8 mouse cellular contexts compared by ENCODE assay signal in genomic region chr10:128090651-128091563, GRCm38 (mm10). TPM values are rescaled to one million over a fixed set of nuclear protein-coding genes. Genes with fewer than 3 reads are reported as not detected.
DNase-seq lines count a peak whose midpoint lies in the region; ATAC-seq and TF ChIP-seq lines count a peak whose summit lies in the region.

No protein-coding gene starts in this region.

- intact Hi-C loops in heart, postnatal 14 days (cut with DNase I): loop anchor here (2.0 kb wide), 1 partner anchor 96 kb away; no protein-coding TSS in a partner anchor

- 11% methylated on average over 14 of the region's 14 CpGs for WGBS in forebrain, embryonic 14.5 days
- WGBS in neural tube, embryonic 14.5 days: 7% methylated on average over 14 of the region's 14 CpGs

- in situ Hi-C loops in ES-E14 (cut with MboI; ENCODE audit: low sequenced_read_pairs in 2 of 2, unreplicated experiment in 2 of 2): loop anchor here in 1 of 2 experiments (10.0 kb wide), 1 partner anchor 94 kb away; the partner anchor contains the start of gene Rbms2

- H3K4me2 ChIP-seq in forebrain, embryonic 14.5 days (ENCODE audit: low read length): peak overlapping the region; percentile 91
- H3K4me2 ChIP-seq in neural tube, embryonic 14.5 days (ENCODE audit: low read depth, low read length): peak overlapping the region; percentile 89

- peak overlapping the region in 1 of 2 experiments; percentile 43; a peak in 3 of 4 replicates for H3K4me3 ChIP-seq in ES-E14 (ENCODE audit: insufficient read depth in 1 of 2, low read depth in 1 of 2, low read length in 2 of 2, poor library complexity in 1 of 2, severe bottlenecking in 1 of 2)
- H3K4me3 ChIP-seq in forebrain, embryonic 14.5 days (ENCODE audit: low read depth, low read length): peak overlapping the region; percentile 84; the same call in 1 of the 2 replicates
- H3K4me3 ChIP-seq in neural tube, embryonic 14.5 days (ENCODE audit: low read depth, low read length): peak overlapping the region; percentile 77; the same call in 1 of the 2 replicates
- H3K4me3 ChIP-seq in testis, adult 2 months (ENCODE audit: control insufficient read depth, low read depth, low read length): peak overlapping the region; percentile 91

- H3K9ac ChIP-seq in ES-E14 (ENCODE audit: insufficient read depth, low read depth, low read length, poor library complexity, severe bottlenecking): peak overlapping the region; percentile 51
- no peak overlapping the region for H3K9ac ChIP-seq in forebrain, embryonic 14.5 days (ENCODE audit: low read length)
- peak overlapping the region; percentile 74; the same call in 1 of the 2 replicates for H3K9ac ChIP-seq in neural tube, embryonic 14.5 days (replicated peaks; ENCODE audit: low read depth, low read length)

- no peaks in the 10 kb centered on the region for H3K27me3 ChIP-seq in forebrain, embryonic 14.5 days (replicated peaks; ENCODE audit: control insufficient read depth, insufficient read depth, low read length)
- no peaks in the 10 kb centered on the region for H3K27me3 ChIP-seq in neural tube, embryonic 14.5 days (ENCODE audit: control insufficient read depth, insufficient read depth, low read length)
- no peaks in the 10 kb centered on the region for H3K27me3 ChIP-seq in testis, adult 2 months (ENCODE audit: control insufficient read depth, insufficient read depth, low read length)

- ATAC-seq in forebrain, embryonic 14.5 days: peak; percentile 40; the same call in 1 of the 2 replicates
- ATAC-seq in neural tube, embryonic 14.5 days (ENCODE audit: low read depth): peak; percentile 39; the same call in 1 of the 2 replicates

- no peak overlapping the region for H3K27ac ChIP-seq in ES-E14 (ENCODE audit: insufficient read depth, low read depth, low read length, poor library complexity, severe bottlenecking)
- H3K27ac ChIP-seq in forebrain, embryonic 14.5 days (ENCODE audit: low read depth, low read length): no peak overlapping the region
- H3K27ac ChIP-seq in neural tube, embryonic 14.5 days (ENCODE audit: low read depth, low read length): no peak overlapping the region
- H3K27ac ChIP-seq in testis, adult 2 months (ENCODE audit: control insufficient read depth, insufficient read depth, low read depth, low read length): peak overlapping the region; percentile 96

- no peaks in the 10 kb centered on the region for H3K9me3 ChIP-seq in ES-E14 (ENCODE audit: control insufficient read depth, insufficient read depth, low read depth, low read length)
- H3K9me3 ChIP-seq in forebrain, embryonic 14.5 days (replicated peaks; ENCODE audit: control insufficient read depth, low read length): no peaks in the 10 kb centered on the region
- no peaks in the 10 kb centered on the region for H3K9me3 ChIP-seq in neural tube, embryonic 14.5 days (ENCODE audit: control insufficient read depth, low read length)

- peak; percentile 55; the same call in 1 of the 2 replicates for TF ChIP-seq POLR2A in testis, adult 2 months (IDR thresholded peaks at IDR 0.05; ENCODE audit: control insufficient read depth, low read depth, low read length)

- peak; percentile 98 for DNase-seq in ES-E14 (ENCODE audit: low read depth, low spot score)
- DNase-seq in cerebellum, adult 11-12 months: peak; percentile 89
- peak; percentile 90 for DNase-seq in forebrain, embryonic 14.5 days (ENCODE audit: low spot score)
- peak; percentile 88 to 93 for DNase-seq in heart, postnatal 14 days
- peak; percentile 93 for DNase-seq in layer of hippocampus, adult 11-12 months (ENCODE audit: low spot score)
- DNase-seq in lung, adult 18-20 months: peak; percentile 89 to 93

- H3K4me1 ChIP-seq in ES-E14 (ENCODE audit: control insufficient read depth in 2 of 2, insufficient read depth in 2 of 2, low read length in 2 of 2, poor library complexity in 1 of 2): peaks cover 0 to 8% of the 10 kb centered on the region in 2 experiments; a peak in 1 of 4 replicates
- peaks cover 24% of the 10 kb centered on the region for H3K4me1 ChIP-seq in forebrain, embryonic 14.5 days (ENCODE audit: control insufficient read depth, insufficient read depth, low read length)
- H3K4me1 ChIP-seq in neural tube, embryonic 14.5 days (ENCODE audit: control insufficient read depth, insufficient read depth, low read length): peaks cover 21% of the 10 kb centered on the region
- peaks cover 17% of the 10 kb centered on the region for H3K4me1 ChIP-seq in testis, adult 2 months (ENCODE audit: control insufficient read depth, insufficient read depth, low read length)

- peaks cover 31% of the 10 kb centered on the region for H3K36me3 ChIP-seq in ES-E14 (ENCODE audit: control insufficient read depth, insufficient read depth, low read length, poor library complexity, severe bottlenecking)
- H3K36me3 ChIP-seq in forebrain, embryonic 14.5 days (ENCODE audit: control insufficient read depth, insufficient read depth, low read length): peaks cover 49% of the 10 kb centered on the region
- H3K36me3 ChIP-seq in neural tube, embryonic 14.5 days (ENCODE audit: control insufficient read depth, insufficient read depth, low read length): peaks cover 45% of the 10 kb centered on the region
- peaks cover 5% of the 10 kb centered on the region for H3K36me3 ChIP-seq in testis, adult 2 months (ENCODE audit: control insufficient read depth, insufficient read depth, low read length)

- peak; percentile 65; the same call in 1 of the 2 replicates for TF ChIP-seq CTCF in testis, adult 2 months (IDR thresholded peaks at IDR 0.05; ENCODE audit: control insufficient read depth, insufficient read depth, insufficient replicate concordance, low read depth, low read length)

TF ChIP-seq in ES-E14, 5 proteins besides CTCF, POLR2A, EP300 and RAD21:
- TF ChIP-seq MAFK (IDR thresholded peaks at IDR 0.05; ENCODE audit: insufficient read depth, low read depth, low read length) (no peak), ZC3H11A (IDR thresholded peaks at IDR 0.05; ENCODE audit: borderline replicate concordance, low read depth, low read length) (peak; percentile 36; the same call in 1 of the 2 replicates), CHD2 (IDR thresholded peaks at IDR 0.05; ENCODE audit: low read depth, low read length) (no peak), ZNF384 (IDR thresholded peaks at IDR 0.05; ENCODE audit: low read depth, low read length) (no peak), HCFC1 (IDR thresholded peaks at IDR 0.05; ENCODE audit: borderline replicate concordance, insufficient read depth, low read length) (peak; percentile 51; the same call in 1 of the 2 replicates)

RNA-seq across cellular contexts. Expression of gene Baz2a, which starts 0.5 kb away (rescaled TPM):
- 42.8 and 59.9 TPM in 2 replicates for total RNA-seq in ES-E14 (2012; rRNA removed)
- 13.6 and 16.7 TPM in 2 replicates for polyA plus RNA-seq in forebrain, embryonic 14.5 days (2014; fragmentation: Nextera tagmentation; extraction: Ambion mirVana)
- total RNA-seq in heart, postnatal 14 days (2021): 10 to 100 TPM; 27.2 to 27.4 TPM
- polyA plus RNA-seq in neural tube, embryonic 14.5 days (2014; fragmentation: Nextera tagmentation; extraction: Ambion mirVana): 15.8 and 20.9 TPM in 2 replicates
- 90.5 and 100 TPM in 2 replicates for polyA plus RNA-seq in testis, adult 2 months (2012; rRNA removed)

RNA-seq across cellular contexts. Expression of gene Atp5b, which starts 7.8 kb away (rescaled TPM):
- total RNA-seq in ES-E14 (2012; rRNA removed): 1,760 and 2,075 TPM in 2 replicates
- 2,318 and 2,350 TPM in 2 replicates for polyA plus RNA-seq in forebrain, embryonic 14.5 days (2014; fragmentation: Nextera tagmentation; extraction: Ambion mirVana)
- total RNA-seq in heart, postnatal 14 days (2021): 1,000 to 10,000 TPM; 8,344 to 8,412 TPM
- 2,213 and 2,273 TPM in 2 replicates for polyA plus RNA-seq in neural tube, embryonic 14.5 days (2014; fragmentation: Nextera tagmentation; extraction: Ambion mirVana)
- 805 and 830 TPM in 2 replicates for polyA plus RNA-seq in testis, adult 2 months (2012; rRNA removed)

RNA-seq across cellular contexts. Expression of gene Ptges3, which starts 32.2 kb away (rescaled TPM):
- total RNA-seq in ES-E14 (2012; rRNA removed): 125 and 240 TPM in 2 replicates
- 426 and 447 TPM in 2 replicates for polyA plus RNA-seq in forebrain, embryonic 14.5 days (2014; fragmentation: Nextera tagmentation; extraction: Ambion mirVana)
- 10 to 100 TPM; 71.7 to 80.0 TPM for total RNA-seq in heart, postnatal 14 days (2021)
- 381 and 396 TPM in 2 replicates for polyA plus RNA-seq in neural tube, embryonic 14.5 days (2014; fragmentation: Nextera tagmentation; extraction: Ambion mirVana)
- polyA plus RNA-seq in testis, adult 2 months (2012; rRNA removed): 41.6 and 42.7 TPM in 2 replicates

RNA-seq across cellular contexts. Expression of gene Naca, which starts 55.5 kb away (rescaled TPM):
- 746 and 1,114 TPM in 2 replicates for total RNA-seq in ES-E14 (2012; rRNA removed)
- polyA plus RNA-seq in forebrain, embryonic 14.5 days (2014; fragmentation: Nextera tagmentation; extraction: Ambion mirVana): 731 and 771 TPM in 2 replicates
- total RNA-seq in heart, postnatal 14 days (2021): 100 to 1,000 TPM; 510 TPM
- polyA plus RNA-seq in neural tube, embryonic 14.5 days (2014; fragmentation: Nextera tagmentation; extraction: Ambion mirVana): 537 and 552 TPM in 2 replicates
- 229 and 234 TPM in 2 replicates for polyA plus RNA-seq in testis, adult 2 months (2012; rRNA removed)
